Mouse (Mus musculus) heart, adult 8-10 months (tissue): Measurements from ENCODE around the gene Gm11111. TPM values are rescaled to one million over a fixed set of nuclear protein-coding genes. Genes with fewer than 3 reads are reported as not detected.

Source experiments
- DNase-seq: peaks from one replicate; pipeline ENCODE4 v3.0.0; 2022; ENCODE audit warnings: low spot score
- total RNA-seq, 4 experiments: library from RNA; stranded (reverse); gene quantifications; 2 replicates each; pipeline ENCODE4 v1.2.4; 2022

Gm11111 gene
- total RNA-seq, 4 experiments from 2014 or later: not detected

DNA sequence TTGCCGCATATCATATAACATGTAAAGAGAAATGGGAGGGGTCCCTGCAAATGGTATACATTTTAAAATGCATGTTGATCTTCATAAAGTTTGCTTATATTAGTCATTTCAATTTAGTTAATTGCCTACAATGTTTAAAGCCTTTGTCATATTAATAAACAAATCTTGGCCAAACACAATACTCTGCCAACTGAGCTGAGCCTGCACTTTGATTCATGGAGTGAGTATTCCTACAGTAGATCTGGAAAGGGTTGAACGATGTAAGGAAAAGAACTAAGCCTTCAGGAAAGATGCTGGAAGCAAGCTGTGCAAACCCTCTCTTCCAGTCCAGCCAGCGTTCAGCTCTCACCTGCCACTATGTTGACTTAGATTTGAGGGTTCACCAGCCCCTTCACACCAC lies 29.6 kb downstream of the Gm11111 start:
- no peak for DNase-seq

- no peak for DNase-seq
These were observed 33.4 kb downstream of the Gm11111 start for GRCm38 (mm10) chr5:98585915-98586314.

Other genes with a start within 250 kb of the Gm11111 start
- gene Cfap299, start 223.4 kb upstream of the Gm11111 start, total RNA-seq: not detected